Mouse (Mus musculus) left cerebral cortex, adult 8-10 months (tissue): Measurements from ENCODE around the gene Pfkfb4. TPM values are rescaled to one million over a fixed set of nuclear protein-coding genes. Genes with fewer than 3 reads are reported as not detected.

Experiments
- DNase-seq, 2 experiments: peaks; one replicate each; pipeline ENCODE4 v3.0.0; 2022; ENCODE audit warnings: low spot score in 2 of 2
- total RNA-seq, 4 experiments: library from RNA; stranded (reverse); gene quantifications; 2 replicates each; pipeline ENCODE4 v1.2.4; 2022

The Pfkfb4 gene
- 10 to 100 TPM; 15.0 to 17.6 (median 15.2) TPM for total RNA-seq

DNA sequence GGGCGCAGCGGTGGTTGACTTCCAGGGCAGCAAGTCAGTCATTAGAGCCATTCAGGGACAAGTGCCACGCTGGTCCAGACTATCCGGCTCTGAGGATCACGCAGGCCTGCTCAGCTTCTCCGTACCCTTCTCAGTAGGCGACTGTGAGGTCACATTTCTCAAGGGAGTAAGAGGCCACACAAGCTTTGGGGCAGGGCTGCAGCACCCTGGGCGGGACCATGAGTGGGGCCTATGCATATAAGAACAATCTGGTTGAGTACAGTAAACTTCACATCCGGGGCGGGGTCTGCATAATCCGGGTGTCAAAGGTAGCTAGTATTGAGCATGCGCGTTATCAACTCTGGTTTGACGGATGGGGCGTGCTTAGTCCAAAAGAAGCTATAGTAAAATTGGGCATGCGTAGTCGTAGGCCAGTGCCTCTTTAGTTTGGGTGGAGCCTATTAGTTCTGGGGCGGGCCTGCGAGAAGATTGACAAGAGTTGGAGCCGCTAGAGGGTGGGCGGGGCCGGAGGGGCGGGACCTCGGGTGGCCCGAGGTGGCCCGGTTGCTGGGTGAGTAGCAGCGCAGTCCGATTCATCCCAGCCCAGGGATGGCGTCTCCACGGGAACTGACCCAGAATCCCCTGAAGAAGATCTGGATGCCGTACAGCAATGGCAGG lies at the start of gene Pfkfb4:
Gene Pfkfb4, plus strand, starts transcription at position 351 of the 657 bp plus-strand sequence.
- peak; percentile 70 to 98 for DNase-seq

GRCm38 (mm10) chr9:108945111-108945510 lies 46.5 kb upstream of the Pfkfb4 start:
- no peak for DNase-seq

GRCm38 (mm10) chr9:108945608-108946007 lies 46.0 kb upstream of the Pfkfb4 start:
- DNase-seq = no peak

GRCm38 (mm10) chr9:108949231-108949966 lies 42.2 kb upstream of the Pfkfb4 start:
- DNase-seq = no peak

GRCm38 (mm10) chr9:108949967-108950728 lies 41.4 kb upstream of the Pfkfb4 start:
- no peak for DNase-seq

- no peak for DNase-seq
Observed at GRCm38 (mm10) chr9:108953081-108953636, 38.4 kb upstream of the Pfkfb4 start, which contains the start of gene Col7a1. Col7a1 (plus strand) TSS chr9:108953586.

GRCm38 (mm10) chr9:108955241-108955640 lies 36.3 kb upstream of the Pfkfb4 start:
- DNase-seq = no peak

GRCm38 (mm10) chr9:108955846-108956245 lies 35.7 kb upstream of the Pfkfb4 start:
- DNase-seq = no peak

DNA sequence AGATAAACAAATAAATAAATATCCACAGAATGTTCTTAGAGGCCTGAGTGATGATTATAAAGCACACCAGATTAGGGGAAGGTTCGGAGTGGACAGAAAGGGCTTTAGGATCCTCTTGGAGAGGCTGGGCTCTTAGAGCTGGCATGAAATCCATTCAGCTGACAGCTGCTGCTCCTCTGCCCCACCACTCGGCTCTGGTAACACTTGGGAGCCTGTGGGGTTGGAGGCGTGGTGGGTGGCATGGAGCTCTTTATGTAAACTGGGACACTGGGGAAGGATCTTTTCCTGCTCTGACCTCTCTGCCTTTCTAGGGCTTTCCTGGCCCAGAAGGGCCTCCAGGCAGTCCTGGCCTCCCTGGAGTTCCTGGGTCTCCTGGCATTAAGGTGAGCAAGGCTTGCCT lies 28.0 kb upstream of the Pfkfb4 start:
- DNase-seq = no peak

- no peak for DNase-seq
Observed at GRCm38 (mm10) chr9:108964338-108964737, 27.2 kb upstream of the Pfkfb4 start.

DNA sequence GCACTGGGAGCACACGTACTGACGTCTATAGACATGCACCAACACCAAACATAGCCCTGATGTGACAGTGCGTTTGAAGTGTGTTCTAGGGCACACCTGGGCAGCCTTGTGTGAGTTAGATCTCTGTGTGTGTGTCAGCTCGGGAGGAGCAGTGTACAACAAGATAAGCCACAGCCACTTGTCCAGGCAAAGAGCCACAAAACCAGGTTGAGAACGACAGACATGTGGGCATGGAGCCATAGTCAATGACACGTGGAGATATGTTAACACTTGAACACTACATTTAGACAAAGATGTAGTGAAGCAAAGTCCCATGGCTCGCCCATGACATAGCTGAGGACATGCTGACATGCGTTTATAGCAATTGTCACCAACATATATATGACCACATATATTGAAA lies 21.0 kb upstream of the Pfkfb4 start:
- DNase-seq = no peak

DNA sequence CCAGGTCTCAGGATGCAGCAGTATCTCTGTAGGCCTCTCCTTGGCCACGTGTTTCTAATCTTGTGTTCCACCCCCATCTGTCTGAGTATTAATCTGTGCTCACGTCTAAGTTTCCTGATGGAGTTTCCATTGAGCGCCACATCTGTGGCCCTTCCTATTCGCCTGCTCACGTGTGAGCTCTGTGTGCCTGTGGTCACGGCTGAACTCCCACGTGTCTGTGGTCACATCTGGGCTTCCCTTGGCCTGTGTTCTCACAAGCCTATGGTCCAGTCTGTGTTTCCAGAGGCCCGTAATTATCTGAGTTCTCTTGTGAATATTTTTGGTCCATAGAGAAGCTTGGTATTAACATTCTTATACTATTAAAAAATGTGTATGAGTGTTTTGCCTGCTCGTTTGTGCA lies 15.1 kb upstream of the Pfkfb4 start:
- no peak for DNase-seq

DNA sequence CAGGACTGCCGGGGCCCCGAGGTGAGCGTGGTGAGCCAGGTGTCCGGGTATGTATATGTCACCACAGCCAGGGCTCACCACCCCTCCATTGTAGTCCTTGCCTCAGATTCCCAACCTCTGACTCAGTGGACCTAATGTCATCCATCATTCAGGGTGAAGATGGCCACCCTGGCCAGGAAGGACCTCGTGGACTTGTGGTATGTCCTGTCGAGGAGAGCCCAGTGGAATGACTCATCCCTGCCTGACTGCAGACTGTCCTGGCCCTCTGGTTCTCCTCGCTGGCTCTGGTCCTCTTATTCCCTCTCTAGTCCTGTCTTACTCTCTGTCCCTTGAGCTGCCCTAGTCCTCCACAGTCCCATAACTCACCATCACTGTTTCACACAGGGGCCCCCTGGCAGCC lies 13.6 kb upstream of the Pfkfb4 start:
- DNase-seq = no peak

DNA sequence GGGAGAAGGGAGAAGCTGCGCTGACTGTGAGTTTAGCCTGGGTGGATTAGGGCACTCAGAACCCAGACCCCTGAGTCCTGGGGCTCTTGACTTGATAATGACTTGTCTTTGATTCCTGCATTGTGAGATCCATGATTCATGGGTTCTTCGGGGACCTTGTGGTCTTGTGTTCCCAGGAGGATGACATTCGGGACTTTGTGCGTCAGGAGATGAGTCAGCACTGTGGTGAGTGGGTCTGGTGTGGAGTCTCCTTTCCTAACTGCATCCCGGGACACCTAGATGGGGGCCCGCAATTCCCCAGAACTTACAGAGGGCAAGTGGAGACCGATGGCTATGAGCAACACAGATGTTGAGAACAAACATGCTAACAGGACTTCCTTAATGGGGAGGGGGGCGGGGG lies 9.1 kb upstream of the Pfkfb4 start:
- DNase-seq = no peak

- DNase-seq = no peak
Observed at GRCm38 (mm10) chr9:108983209-108983608, 8.4 kb upstream of the Pfkfb4 start.

DNA sequence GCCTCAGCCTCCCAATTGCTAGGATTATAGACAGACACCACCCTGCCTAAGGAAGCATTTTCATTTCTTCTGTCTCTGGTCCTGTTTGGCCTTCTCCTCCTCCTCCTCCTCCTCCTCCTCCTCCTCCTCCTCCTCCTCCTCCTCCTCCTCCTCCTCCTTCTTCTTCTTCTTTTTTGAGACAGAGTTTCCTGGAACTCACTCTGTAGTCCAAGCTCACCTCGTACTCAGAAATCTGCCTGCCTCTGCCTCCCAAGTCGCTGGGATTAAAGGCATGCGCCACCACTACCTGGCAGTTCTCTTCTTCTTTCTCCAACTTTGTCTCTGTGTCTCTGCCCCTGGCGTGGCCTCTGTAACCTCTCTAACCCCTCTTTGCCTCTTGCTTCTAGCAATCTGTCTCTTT lies 5.9 kb upstream of the Pfkfb4 start, which contains the start of gene Ucn2:
Gene Ucn2, plus strand, starts transcription at position 301 of the 400 bp plus-strand sequence.
- no peak for DNase-seq

DNA sequence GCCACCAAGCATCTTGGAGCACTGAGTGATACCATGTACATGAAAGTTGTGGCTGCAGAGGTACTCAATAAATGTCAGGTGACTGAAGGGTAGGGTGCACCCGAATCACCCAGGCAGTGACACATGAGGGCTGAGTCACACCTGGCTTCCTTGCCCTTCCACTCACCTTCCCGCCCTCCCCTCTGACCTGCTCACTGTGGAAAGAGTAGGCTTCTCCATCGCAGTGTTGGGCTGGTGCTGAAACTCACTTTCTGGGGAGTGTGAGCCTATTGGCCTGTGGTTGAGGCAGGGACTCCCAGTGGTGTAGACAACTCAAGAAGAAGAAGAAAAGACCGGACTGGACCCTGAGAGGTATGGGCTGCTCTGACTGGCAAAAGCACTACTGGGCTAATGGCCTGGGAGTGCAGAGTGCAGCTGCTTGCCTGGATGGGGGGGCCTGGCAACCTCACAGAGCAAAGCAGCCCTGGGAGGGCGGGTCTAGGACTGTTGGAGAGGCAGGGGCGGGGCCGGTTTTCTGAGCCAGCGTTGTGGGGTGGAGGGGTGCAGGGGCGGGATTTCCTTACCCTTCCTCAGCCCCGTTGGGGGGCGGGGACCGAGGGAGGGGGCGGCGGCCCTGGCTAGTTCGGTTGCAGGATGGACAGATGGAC lies 3.8 kb upstream of the Pfkfb4 start:
- DNase-seq = no peak

DNA sequence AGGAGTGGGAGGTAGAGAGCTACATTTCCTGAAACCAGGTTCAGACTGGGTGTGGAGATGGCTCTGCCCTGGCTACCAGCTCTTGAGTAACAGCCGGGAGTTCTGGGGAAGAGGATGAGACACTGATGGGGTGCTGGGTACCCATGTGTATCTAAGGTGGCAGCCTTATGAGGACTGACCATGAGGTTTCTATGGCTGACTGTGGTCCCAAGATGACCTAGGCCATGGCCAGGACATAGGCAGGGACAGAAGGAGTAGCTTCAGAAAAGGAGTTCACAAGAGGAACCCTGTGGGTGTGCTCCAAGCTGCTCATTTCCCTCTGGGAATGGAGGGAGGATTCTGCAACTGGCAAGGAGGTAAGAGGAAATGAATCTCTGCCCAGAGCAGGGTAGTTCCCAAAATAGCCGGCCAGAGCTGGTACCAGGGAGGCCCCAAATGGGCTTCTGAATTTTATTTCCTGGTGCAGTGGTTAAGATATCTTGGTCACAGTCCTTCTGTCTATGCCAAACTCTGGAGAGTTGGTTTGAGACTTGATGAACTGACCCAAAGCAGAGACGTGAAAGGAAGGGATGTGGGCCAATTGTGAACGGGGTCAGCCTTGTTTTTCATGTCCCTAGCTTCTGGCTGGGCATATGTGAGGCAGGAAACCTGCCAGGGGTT lies 1.6 kb upstream of the Pfkfb4 start:
- DNase-seq = no peak

DNA sequence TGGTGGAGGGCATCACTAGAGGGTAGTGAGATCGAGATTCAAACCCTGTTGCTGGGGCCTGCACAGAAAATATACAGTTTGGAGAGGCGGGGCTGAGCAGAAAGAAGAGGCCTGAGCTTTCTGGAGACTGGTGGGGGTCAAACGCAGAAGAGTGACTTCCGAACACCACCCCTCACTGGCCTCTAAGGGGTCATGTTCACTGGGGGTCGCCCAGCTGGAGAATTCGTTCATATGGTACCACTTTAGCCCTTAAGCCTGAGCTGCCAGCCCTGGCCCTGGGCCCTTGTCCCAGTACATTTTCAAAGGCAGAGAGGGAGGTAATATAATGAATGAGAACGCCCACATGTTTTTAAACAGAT lies 1.1 kb upstream of the Pfkfb4 start:
- DNase-seq = no peak

GRCm38 (mm10) chr9:108992085-108992469 lies 499 bp downstream of the Pfkfb4 start:
- no peak for DNase-seq
